Mouse (Mus musculus) liver, postnatal 0 days (tissue): ENCODE data around the gene Svs1.

Source experiments
- CTCF ChIP-seq: sonication (generic); IDR thresholded peaks from 2 replicates; pipeline ENCODE4 v1.5.1; 2016; ENCODE audit warnings: antibody characterized with exemption, low read depth
- EP300 ChIP-seq: IDR thresholded peaks from 2 replicates; pipeline ENCODE4 v1.6.1; 2016; ENCODE audit warnings: antibody characterized with exemption, low read depth, mild to moderate bottlenecking

- TF ChIP-seq CTCF (no peak), EP300 (no peak)
Observed at GRCm38 (mm10) chr6:49013458-49013857, 26.8 kb downstream of the Svs1 start.
